Mouse (Mus musculus) bone marrow macrophage, adult 2 months (primary cell): ENCODE data around the gene Serpinb9b.

ENCODE experiments used
- CTCF ChIP-seq: IDR thresholded peaks from 2 replicates; pipeline ENCODE4 v1.5.1; 2012; ENCODE audit warnings: low read depth, mild to moderate bottlenecking, low read length, moderate library complexity
- POLR2A ChIP-seq: IDR thresholded peaks from 2 replicates; pipeline ENCODE4 v1.6.1; 2012; ENCODE audit warnings: mild to moderate bottlenecking, low read depth, low read length, borderline replicate concordance

DNA sequence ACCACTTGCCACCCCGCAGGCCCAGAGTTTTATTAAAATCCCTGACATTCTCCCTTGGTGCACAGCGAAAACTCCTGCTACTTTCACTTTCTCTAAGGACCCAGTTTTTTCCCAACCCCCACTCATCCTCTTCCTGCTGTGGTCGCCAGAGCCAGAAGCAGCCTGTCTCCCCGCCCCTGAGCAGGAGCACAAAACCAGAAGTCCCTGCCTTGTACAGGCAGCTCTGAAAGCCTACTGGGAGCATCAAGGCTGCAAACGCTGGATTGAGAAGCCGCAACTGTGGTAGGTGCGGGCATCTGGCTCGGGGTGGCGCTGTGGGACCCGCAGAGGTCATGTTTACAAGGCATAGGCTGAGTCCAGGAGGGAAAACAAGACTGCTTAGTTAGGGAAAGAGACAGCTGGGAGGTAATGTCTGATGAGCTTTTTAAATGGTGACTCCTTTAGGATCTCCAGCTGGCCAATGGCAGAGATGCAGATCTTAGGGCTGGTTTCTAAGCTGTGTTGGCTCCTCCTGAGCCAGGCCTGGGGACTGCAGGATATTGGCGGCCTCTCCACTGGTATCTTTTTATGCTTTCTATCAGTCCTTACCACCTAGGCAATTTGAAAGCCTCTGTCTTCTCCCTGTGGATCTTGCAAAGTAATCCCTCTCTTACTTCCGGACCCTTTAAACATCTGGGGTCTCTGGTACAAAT, 22.7 kb upstream of the Serpinb9b start:
- TF ChIP-seq CTCF (peak; percentile 70), POLR2A (no peak)
